Mouse (Mus musculus) neural tube, embryonic 14.5 days (tissue): Measurements from ENCODE around the gene Fgfbp3. TPM values are rescaled to one million over a fixed set of nuclear protein-coding genes. Genes with fewer than 3 reads are reported as not detected.
A peak's percentile ranks its signal among the peaks of the same experiment; 100 is the strongest.

ENCODE experiments used
- ATAC-seq: fragments of 200-750 bp; cut with Nextera tagmentation; 2 replicates; pipeline ENCODE4 v1.8.0; 2017; ENCODE audit warnings: low read depth, mild to moderate bottlenecking, moderate TSS enrichment, moderate library complexity
- H3K27ac ChIP-seq: fragments of 300-500 bp; sonication (generic); 2 replicates; pipeline ENCODE4 v1.5.1; 2014; ENCODE audit warnings: low read depth, mild to moderate bottlenecking, control low read depth, low read length, moderate library complexity, mixed read lengths
- H3K27me3 ChIP-seq: fragments of 300-500 bp; sonication (generic); 2 replicates; pipeline ENCODE4 v1.6.1; 2014; ENCODE audit warnings: low read length; ENCODE audit not compliant: control insufficient read depth, insufficient read depth
- H3K36me3 ChIP-seq: fragments of 300-500 bp; sonication (generic); 2 replicates; pipeline ENCODE4 v1.6.1; 2014; ENCODE audit warnings: low read length, mixed read lengths; ENCODE audit not compliant: control insufficient read depth, insufficient read depth
- H3K4me1 ChIP-seq: fragments of 300-500 bp; sonication (generic); 2 replicates; pipeline ENCODE4 v1.6.1; 2014; ENCODE audit warnings: low read length; ENCODE audit not compliant: control insufficient read depth, insufficient read depth
- H3K4me2 ChIP-seq: fragments of 300-500 bp; sonication (generic); 2 replicates; pipeline ENCODE4 v1.6.1; 2014; ENCODE audit warnings: mild to moderate bottlenecking, low read depth, low read length, control low read depth
- H3K4me3 ChIP-seq: fragments of 300-500 bp; sonication (generic); 2 replicates; pipeline ENCODE4 v1.5.1; 2014; ENCODE audit warnings: low read depth, low read length, control low read depth, mixed read lengths
- H3K9ac ChIP-seq: fragments of 300-500 bp; sonication (generic); replicated peaks from 2 replicates; pipeline ENCODE4 v1.6.1; 2014; ENCODE audit warnings: low read depth, mild to moderate bottlenecking, control low read depth, low read length, mixed read lengths
- H3K9me3 ChIP-seq: fragments of 300-500 bp; sonication (generic); 2 replicates; pipeline ENCODE4 v1.6.1; 2016; ENCODE audit warnings: low read length; ENCODE audit not compliant: control insufficient read depth
- WGBS: fragments of 180-500 bp; shearing (Covaris S2); extraction: QIAGEN DNeasy Blood & Tissue Kit; methylation state at CpG from one replicate; pipeline ENCODE4 v1.1.7; 2014; 5-methylcytosine and 5-hydroxymethylcytosine counted together
- polyA plus RNA-seq: library from polyadenylated mRNA; unstranded; fragments of >200 nt; fragmentation: Nextera tagmentation; extraction: Ambion mirVana; gene quantifications from 2 replicates; pipeline ENCODE4 v1.2.1, GENCODE M21; 2014

Fgfbp3 gene
- polyA plus RNA-seq, 1 experiment from 2014 or later: 73.4 TPM

DNA sequence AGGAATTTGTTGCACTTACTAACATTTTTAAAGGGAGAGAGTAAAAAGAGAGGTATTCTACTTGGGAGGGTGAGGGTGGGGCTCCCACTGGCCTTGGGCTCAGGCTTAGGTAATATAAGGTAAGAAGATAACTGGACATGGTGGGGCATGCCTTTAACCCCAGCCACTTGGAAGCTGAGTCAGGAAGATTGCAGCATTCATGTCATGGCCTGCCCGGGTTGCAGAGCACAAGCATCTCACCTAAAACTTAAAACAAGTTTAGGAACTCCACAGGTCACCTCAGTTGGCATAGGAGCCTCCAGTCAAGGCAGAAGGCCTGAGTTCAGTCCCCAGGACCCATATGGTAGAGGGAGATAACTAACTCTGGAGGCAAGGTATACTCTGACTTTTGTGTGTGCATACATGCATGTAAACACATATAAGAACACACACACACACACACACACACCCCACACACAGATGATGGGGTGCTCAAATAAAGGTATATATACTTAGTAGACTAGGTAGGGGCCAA, 2.5 kb downstream of the Fgfbp3 start:
- peaks cover 7% of the 10 kb centered on the region; the same call in 1 of the 2 replicates for H3K4me1 ChIP-seq
- peak overlapping the region; percentile 19 for H3K4me2 ChIP-seq
- H3K9ac ChIP-seq: no peak overlapping the region
- H3K27ac ChIP-seq: no peak overlapping the region
- H3K9me3 ChIP-seq: no peaks in the 10 kb centered on the region
- H3K27me3 ChIP-seq: 0 out of 2 replicates have a peak, but pooled peaks cover 2% of the 10 kb centered on the region
- H3K36me3 ChIP-seq: no peaks in the 10 kb centered on the region
- ATAC-seq: no peak
- H3K4me3 ChIP-seq: peak overlapping the region; percentile 8; the same call in 1 of the 2 replicates
- 63% methylated on average over 1 of the region's 1 CpGs for WGBS

DNA sequence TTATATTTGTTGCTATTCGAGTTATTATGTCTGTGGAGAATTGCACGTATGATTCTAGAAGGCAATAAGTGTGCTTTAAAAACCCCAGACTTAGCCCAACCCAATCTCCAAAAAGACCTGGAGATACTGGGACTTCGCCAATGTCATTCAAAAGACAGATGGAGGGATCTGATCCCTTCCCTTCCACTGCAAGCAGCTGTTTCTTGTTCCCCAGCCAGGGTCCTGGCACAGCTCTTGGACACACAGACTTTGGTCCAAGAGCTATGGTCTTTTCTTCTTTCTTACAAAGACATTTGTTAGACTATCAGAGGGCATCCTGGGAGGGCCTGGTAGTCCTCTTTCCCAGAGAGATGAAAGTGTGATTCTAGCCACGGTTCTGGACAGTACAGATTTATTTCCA, 3.2 kb downstream of the Fgfbp3 start:
- no peak overlapping the region for H3K27ac ChIP-seq

DNA sequence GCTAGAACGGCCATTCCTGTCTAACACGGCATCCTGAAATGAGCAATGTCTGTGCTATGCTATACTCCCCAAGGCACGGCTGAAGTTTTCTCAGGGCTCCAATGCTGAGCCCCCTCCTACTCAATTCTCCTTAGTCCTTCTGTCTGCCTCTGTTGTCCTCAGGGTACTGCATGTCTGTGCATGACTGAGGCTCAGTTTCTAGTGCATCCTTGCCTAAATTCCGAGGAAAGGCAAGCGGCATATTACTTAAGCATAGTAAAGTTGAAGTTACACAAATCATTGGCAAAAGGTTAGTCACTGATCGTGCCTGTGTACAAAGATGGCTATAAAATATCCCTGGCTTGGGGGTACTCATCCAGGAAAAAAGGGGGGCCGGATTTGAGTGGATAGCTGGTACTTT, 6.4 kb downstream of the Fgfbp3 start:
- WGBS: 42% methylated on average over 7 of the region's 7 CpGs
- no peaks in the 10 kb centered on the region for H3K36me3 ChIP-seq
- H3K27me3 ChIP-seq: no peaks in the 10 kb centered on the region
- ATAC-seq: no peak
- H3K4me2 ChIP-seq: no peak overlapping the region
- H3K4me1 ChIP-seq: peaks cover 3% of the 10 kb centered on the region; the same call in 1 of the 2 replicates
- H3K4me3 ChIP-seq: no peak overlapping the region
- H3K9me3 ChIP-seq: no peaks in the 10 kb centered on the region
- H3K9ac ChIP-seq: no peak overlapping the region
- no peak overlapping the region for H3K27ac ChIP-seq

More for the DNA sequence above, 3.2 kb downstream of the Fgfbp3 start:
- no peak overlapping the region for H3K4me2 ChIP-seq
- H3K27me3 ChIP-seq: 0 out of 2 replicates have a peak, but pooled peaks cover 2% of the 10 kb centered on the region
- ATAC-seq: no peak
- no peaks in the 10 kb centered on the region for H3K9me3 ChIP-seq
- 63% methylated on average over 4 of the region's 4 CpGs for WGBS
- H3K4me1 ChIP-seq: peaks cover 7% of the 10 kb centered on the region; the same call in 1 of the 2 replicates
- no peak overlapping the region for H3K9ac ChIP-seq
- H3K4me3 ChIP-seq: no peak overlapping the region
- no peaks in the 10 kb centered on the region for H3K36me3 ChIP-seq

DNA sequence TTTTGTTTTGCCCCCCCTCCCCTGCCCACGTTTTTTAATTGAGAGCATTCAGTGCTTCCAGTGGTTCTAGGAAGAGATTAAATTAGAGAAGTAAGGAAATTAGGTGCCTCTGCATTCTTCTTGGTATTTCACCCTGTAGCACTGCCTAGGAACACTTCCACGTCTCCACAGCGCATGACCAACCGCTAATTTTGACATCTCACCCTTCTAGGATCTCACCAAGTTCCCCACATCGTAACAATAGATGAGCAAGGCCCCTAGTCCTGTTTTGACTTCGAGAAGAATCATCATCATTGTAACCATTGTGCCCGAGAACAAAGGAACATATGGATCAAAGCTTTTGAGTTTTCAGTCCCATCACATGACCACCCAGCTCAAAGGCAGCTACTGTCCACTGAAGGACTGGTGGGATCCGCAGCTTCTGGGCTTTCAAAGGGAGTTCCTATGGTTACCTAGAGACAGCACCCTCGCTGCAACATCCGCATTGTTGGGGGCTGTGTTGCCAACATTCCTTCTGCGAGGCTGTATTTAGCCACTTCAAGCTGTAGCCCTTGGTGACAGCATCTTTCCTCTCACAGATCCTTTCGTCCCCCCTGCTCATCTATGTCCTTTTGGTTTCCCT, 8.9 kb downstream of the Fgfbp3 start:
- H3K27me3 ChIP-seq: no peaks in the 10 kb centered on the region
- no peak overlapping the region for H3K4me2 ChIP-seq
- peak overlapping the region; percentile 23; the same call in 1 of the 2 replicates for H3K27ac ChIP-seq
- H3K9me3 ChIP-seq: no peaks in the 10 kb centered on the region
- ATAC-seq: peak; percentile 80
- no peak overlapping the region for H3K9ac ChIP-seq
- no peaks in the 10 kb centered on the region for H3K36me3 ChIP-seq
- H3K4me3 ChIP-seq: no peak overlapping the region
- 7% methylated on average over 12 of the region's 12 CpGs for WGBS
- H3K4me1 ChIP-seq: no peaks in the 10 kb centered on the region

DNA sequence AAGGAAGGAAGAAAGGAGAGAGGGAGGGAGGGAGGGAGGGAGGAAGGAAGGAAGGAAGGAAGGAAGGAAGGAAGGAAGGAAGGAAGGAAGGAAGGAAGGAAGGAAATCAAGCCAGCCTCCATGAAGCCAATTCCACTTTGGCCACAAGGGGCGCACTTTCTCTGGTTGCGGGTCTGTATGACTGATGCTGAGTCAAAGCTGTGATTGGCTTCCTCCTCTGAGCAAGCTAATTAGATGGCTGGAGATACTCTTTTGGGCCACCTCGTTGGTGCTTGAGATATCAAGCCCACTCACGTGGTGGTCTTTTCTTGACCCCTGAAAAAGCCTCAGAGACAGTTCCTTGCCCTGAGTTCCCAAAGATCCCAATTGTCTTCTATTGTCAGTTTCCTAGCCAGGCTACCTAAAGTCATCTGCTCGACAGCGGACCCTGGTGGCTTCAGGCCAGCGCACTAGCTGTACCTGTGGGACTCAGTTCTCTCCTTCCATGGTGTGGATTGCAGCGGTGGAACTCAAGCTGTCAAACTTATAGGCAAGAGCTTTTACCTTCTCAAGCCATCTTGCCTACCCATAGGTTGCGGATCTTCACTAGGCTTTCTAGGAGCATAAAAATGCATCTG, 9.6 kb downstream of the Fgfbp3 start:
- no peaks in the 10 kb centered on the region for H3K4me1 ChIP-seq
- H3K36me3 ChIP-seq: no peaks in the 10 kb centered on the region
- H3K27ac ChIP-seq: peak overlapping the region; percentile 5; the same call in 1 of the 2 replicates
- H3K4me2 ChIP-seq: no peak overlapping the region
- H3K9ac ChIP-seq: no peak overlapping the region
- H3K27me3 ChIP-seq: no peaks in the 10 kb centered on the region
- H3K4me3 ChIP-seq: no peak overlapping the region
- no peak for ATAC-seq
- no peaks in the 10 kb centered on the region for H3K9me3 ChIP-seq
- WGBS: 29% methylated on average over 9 of the region's 9 CpGs

DNA sequence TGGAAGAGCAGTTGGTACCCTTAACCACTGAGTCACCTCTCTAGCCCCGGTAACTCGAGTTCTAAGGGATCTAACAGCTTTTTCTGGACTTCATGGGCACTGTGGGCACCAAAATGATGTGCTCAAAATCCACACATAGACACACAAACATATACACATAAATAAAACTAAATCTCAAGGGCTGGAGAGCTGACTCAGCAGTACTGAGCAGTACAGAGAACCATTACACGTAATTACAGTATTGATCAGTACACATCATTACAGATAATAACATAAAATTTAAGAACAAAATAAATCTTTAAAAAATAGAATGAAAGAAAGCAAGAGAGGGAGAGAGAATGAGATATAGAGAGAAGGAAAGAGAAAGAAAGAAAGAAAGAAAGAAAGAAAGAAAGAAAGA, 10.3 kb downstream of the Fgfbp3 start:
- WGBS: 85% methylated on average over 3 of the region's 3 CpGs
- no peak overlapping the region for H3K4me2 ChIP-seq
- H3K27me3 ChIP-seq: no peaks in the 10 kb centered on the region
- no peaks in the 10 kb centered on the region for H3K4me1 ChIP-seq
- H3K9ac ChIP-seq: no peak overlapping the region
- H3K27ac ChIP-seq: no peak overlapping the region
- ATAC-seq: no peak
- H3K36me3 ChIP-seq: no peaks in the 10 kb centered on the region
- no peak overlapping the region for H3K4me3 ChIP-seq
- H3K9me3 ChIP-seq: no peaks in the 10 kb centered on the region

DNA sequence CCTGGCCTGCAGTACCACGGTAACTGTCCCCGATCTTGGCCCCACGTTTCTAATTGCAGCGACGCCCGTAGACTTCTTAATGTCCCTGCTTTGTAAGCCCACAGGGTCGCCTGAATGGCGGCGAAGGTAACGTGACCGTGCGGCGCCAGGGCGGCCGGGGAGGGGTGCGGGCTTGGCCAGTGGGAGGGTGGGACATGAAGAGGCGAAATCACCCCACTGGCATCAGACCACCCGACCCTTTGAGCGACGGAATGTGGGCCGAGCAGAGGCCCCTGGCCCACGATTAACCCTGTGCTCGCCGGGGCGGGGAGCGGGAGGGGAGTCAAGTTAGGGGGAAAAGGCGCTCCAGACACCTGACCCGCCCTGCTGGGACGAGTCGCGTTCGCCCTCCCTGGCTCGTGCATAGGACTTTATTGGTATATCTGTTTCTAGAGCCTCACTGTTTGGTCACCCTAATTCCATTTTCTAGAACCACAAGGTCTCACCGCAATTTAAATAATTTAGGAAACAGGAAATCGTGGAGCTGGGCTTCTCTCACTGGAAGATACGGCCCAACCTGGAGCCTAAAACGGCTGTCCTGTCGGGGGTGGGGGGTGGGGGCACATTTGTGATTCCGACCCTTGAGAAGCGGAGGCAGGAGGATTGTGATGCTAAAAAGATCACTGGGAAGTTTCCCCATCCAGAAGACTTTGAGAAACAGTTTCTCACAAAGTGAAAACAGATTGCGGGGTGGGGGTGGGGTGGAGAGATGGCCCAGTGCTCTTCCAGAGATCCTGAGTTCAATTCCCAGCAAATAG, 15.0 kb downstream of the Fgfbp3 start:
- Histone ChIP-seq H3K4me2 (peak overlapping the region; percentile 79), H3K27ac (peak overlapping the region; percentile 62), H3K4me1 (peaks cover 7% of the 10 kb centered on the region; the same call in 1 of the 2 replicates), H3K4me3 (peak overlapping the region; percentile 46), H3K36me3 (no peaks in the 10 kb centered on the region), H3K27me3 (no peaks in the 10 kb centered on the region), H3K9me3 (no peaks in the 10 kb centered on the region), H3K9ac (peak overlapping the region; percentile 69)
- 2% methylated on average over 41 of the region's 41 CpGs for WGBS
- ATAC-seq: peak; percentile 94

DNA sequence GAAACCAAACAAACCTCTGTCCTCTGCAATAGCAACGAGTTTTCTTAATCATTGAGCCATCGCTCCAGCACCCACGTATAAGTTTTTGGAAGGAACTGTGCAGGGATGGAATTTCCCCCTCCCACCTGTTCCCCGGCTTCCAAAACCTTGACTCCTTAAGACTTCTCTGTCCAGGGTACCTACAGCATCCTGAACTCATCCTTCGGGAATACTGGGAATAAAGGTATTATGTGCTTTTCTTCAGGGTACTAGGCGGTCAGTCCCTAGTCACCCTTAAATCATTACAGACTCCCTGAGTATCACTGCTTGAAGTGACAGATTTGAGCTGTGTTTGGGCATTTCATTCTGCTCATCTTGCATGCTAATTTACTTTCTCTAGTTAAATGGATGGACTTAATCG, 16.0 kb downstream of the Fgfbp3 start:
- Histone ChIP-seq H3K4me1 (peaks cover 7% of the 10 kb centered on the region; the same call in 1 of the 2 replicates), H3K27ac (peak overlapping the region; percentile 62), H3K9ac (peak overlapping the region; percentile 69; the same call in 1 of the 2 replicates), H3K9me3 (no peaks in the 10 kb centered on the region), H3K27me3 (no peaks in the 10 kb centered on the region), H3K36me3 (no peaks in the 10 kb centered on the region), H3K4me2 (peak overlapping the region; percentile 79), H3K4me3 (peak overlapping the region; percentile 46; the same call in 1 of the 2 replicates)
- WGBS: 32% methylated on average over 7 of the region's 7 CpGs
- ATAC-seq: no peak
